Mouse (Mus musculus) myocyte (in vitro differentiated cells): ENCODE measurements at regions not wholly inside any gene's neighbourhood (a gene's known extent, or its start where the extent isn't known, plus 50 kb on each side); places are given as distances from the start of the nearest gene placed in this dataset.

Experiments used
- E2F4 ChIP-seq: IDR thresholded peaks from one replicate; pipeline ENCODE4 v1.6.1; 2011; ENCODE audit warnings: mild to moderate bottlenecking, control low read depth, moderate library complexity; ENCODE audit not compliant: insufficient read depth
- POLR2A ChIP-seq: IDR thresholded peaks from one replicate; pipeline ENCODE4 v1.6.1; 2011; ENCODE audit warnings: low read depth, mild to moderate bottlenecking, control low read depth, moderate library complexity; ENCODE audit not compliant: insufficient read length

GRCm38 (mm10) chr19:6610051-6610450, 67.2 kb upstream of the Slc22a12 start:
- TF ChIP-seq POLR2A (no peak), E2F4 (no peak)
